Mouse (Mus musculus) gastrocnemius, postnatal 10 days (tissue): ENCODE data around the gene Kcnma1. TPM values are rescaled to one million over a fixed set of nuclear protein-coding genes. Genes with fewer than 3 reads are reported as not detected.

Experiments used
- DNase-seq: peaks from one replicate; pipeline ENCODE4 v3.0.0; 2021; ENCODE audit warnings: mixed read lengths
- total RNA-seq, 2 experiments: library from RNA; stranded (reverse); gene quantifications; 2 replicates each; pipeline ENCODE4 v1.2.3; 2021

Gene Kcnma1
- total RNA-seq, 2 experiments from 2014 or later = 30.1 to 33.2 TPM

- no peak for DNase-seq
Observed at GRCm38 (mm10) chr14:23266554-23267309, 747.6 kb downstream of the Kcnma1 start.

- no peak for DNase-seq
Observed at GRCm38 (mm10) chr14:23253154-23253553, 761.1 kb downstream of the Kcnma1 start.

GRCm38 (mm10) chr14:23244446-23244845 is 769.8 kb downstream of the Kcnma1 start:
- DNase-seq = no peak

- no peak for DNase-seq
Observed at GRCm38 (mm10) chr14:23243857-23244256, 770.4 kb downstream of the Kcnma1 start.

Other genes with a start within 250 kb of the Kcnma1 start
- 10 to 100 TPM; 11.7 to 19.0 TPM for gene Dlg5, start 231.4 kb upstream of the Kcnma1 start, total RNA-seq